Mouse (Mus musculus): ENCODE results near the gene Fam166b. TPM values are rescaled to one million over a fixed set of nuclear protein-coding genes. Genes with fewer than 3 reads are reported as not detected.

Gene Fam166b
- polyA plus RNA-seq, 1 experiment, result 15.8 TPM

DNA sequence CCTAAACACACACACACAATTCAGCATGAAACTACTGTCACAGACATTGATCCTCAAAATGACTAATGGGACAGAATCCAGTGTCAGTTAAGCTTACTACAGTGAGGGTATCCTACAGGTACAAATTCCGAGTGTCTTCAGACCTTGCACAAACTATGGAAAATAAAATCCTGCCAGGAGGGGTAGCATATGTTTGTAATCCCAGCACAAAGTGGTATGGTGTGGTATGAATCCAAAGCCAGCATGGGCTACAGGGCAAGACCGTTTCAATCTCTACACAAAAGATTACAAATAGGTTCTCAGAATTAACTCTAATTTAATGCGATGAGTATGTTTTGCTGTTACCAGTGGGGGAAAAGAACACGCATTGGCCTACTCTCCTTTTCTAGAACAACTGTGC is 12.7 kb upstream of the Fam166b start, which contains the start of gene Tesk1:
Tesk1 (plus strand) TSS at position 301 of the 400 bp plus-strand sequence.
- Histone ChIP-seq H3K4me3 (replicated peaks; ENCODE audit: extremely low read depth, low read depth, low read length) (peak within 1 kb of the TSS; percentile 83), H3K4me1 (ENCODE audit: control insufficient read depth, insufficient read depth, low read length) (no peaks in the 10 kb centered on the region; the same call in 1 of the 2 replicates)
- TF ChIP-seq POLR2A (IDR thresholded peaks at IDR 0.05; ENCODE audit: borderline replicate concordance, extremely low read depth, low read depth, low read length), result no peak
- TF ChIP-seq CTCF (IDR thresholded peaks at IDR 0.05; ENCODE audit: insufficient read depth, low read length), result no peak
- 20% methylated on average over 4 of the region's 4 CpGs for WGBS
- DNase-seq, result no peak

- Histone ChIP-seq H3K4me1 (ENCODE audit: control insufficient read depth, insufficient read depth, low read length) (peaks cover 4% of the 10 kb centered on the region; the same call in 1 of the 2 replicates), H3K4me3 (replicated peaks; ENCODE audit: extremely low read depth, low read depth, low read length) (no peak overlapping the region)
- 88% methylated on average over 1 of the region's 1 CpGs for WGBS
- DNase-seq, result no peak
- TF ChIP-seq CTCF (IDR thresholded peaks at IDR 0.05; ENCODE audit: insufficient read depth, low read length) (no peak), POLR2A (IDR thresholded peaks at IDR 0.05; ENCODE audit: borderline replicate concordance, extremely low read depth, low read depth, low read length) (no peak)
Observed at GRCm38 (mm10) chr4:43432832-43433231, 3.9 kb upstream of the Fam166b start.

DNA sequence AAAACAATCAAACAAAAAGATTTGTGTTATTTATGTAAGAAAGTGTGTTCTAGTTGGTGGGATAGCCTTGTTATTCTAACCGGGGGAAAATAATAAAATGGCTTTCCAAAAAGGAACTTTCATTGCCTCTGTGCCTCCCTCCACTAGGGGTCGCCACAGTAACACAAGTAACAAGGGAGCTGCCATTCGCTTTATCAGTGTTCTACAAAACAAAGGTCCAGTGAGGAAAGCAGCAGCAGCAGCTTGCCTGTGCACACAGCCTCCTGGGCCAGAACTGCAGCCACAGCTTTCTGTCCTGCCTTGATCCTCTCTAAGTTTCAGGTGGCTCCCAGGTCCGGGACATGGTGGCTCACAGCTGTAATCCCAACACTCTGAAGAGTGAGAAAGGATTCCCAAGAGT is 2.8 kb upstream of the Fam166b start:
- Histone ChIP-seq H3K4me1 (ENCODE audit: control insufficient read depth, insufficient read depth, low read length) (peaks cover 4% of the 10 kb centered on the region; the same call in 1 of the 2 replicates), H3K4me3 (replicated peaks; ENCODE audit: extremely low read depth, low read depth, low read length) (no peak overlapping the region)
- DNase-seq, result peak; percentile 72
- TF ChIP-seq CTCF (IDR thresholded peaks at IDR 0.05; ENCODE audit: insufficient read depth, low read length) (peak; percentile 68), POLR2A (IDR thresholded peaks at IDR 0.05; ENCODE audit: borderline replicate concordance, extremely low read depth, low read depth, low read length) (no peak)
- 2% methylated on average over 4 of the region's 4 CpGs for WGBS

- Histone ChIP-seq H3K4me3 (replicated peaks; ENCODE audit: extremely low read depth, low read depth, low read length) (no peak overlapping the region), H3K4me1 (ENCODE audit: control insufficient read depth, insufficient read depth, low read length) (peaks cover 4% of the 10 kb centered on the region; the same call in 1 of the 2 replicates)
- DNase-seq, result no peak
- no peak for TF ChIP-seq POLR2A (IDR thresholded peaks at IDR 0.05; ENCODE audit: borderline replicate concordance, extremely low read depth, low read depth, low read length)
- 46% methylated on average over 16 of the region's 16 CpGs for WGBS
Observed at GRCm38 (mm10) chr4:43428180-43428861, 613 bp downstream of the Fam166b start.

DNA sequence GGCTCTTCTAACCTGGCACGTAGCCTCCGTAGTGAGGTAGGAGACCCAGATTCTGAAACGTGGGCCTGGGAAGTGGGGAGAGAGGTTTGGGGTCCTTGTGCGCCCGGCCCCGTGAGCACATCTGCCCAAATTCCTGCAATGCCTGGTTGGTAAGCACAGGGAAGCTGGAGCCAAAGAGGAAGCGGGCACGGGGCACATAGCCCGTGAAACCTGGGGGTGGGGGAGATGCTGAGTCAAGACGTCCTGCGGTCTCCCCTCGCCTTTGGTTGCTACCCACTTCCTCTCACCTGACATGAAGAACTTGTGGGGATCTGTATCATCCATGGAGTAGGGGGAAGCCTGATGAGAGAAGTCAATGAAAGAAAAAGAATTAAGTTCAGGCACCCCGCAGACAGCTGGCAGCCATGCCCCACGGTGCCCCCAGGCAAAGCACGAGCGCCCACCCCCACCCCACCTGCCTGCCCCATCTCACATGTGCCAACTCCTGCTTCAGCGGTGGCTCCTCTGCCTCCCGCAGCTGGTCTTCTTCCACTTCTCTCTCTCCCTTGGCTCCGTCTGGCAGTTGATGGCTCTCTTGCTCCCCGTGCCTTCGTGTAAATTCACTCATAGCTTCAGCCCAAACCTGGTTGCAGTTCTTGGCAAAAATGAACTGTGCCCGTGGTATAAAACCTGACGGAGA is 1.3 kb downstream of the Fam166b start:
- H3K4me3 ChIP-seq (replicated peaks; ENCODE audit: extremely low read depth, low read depth, low read length), result no peak overlapping the region
- 47% methylated on average over 23 of the region's 23 CpGs for WGBS
- TF ChIP-seq CTCF (IDR thresholded peaks at IDR 0.05; ENCODE audit: insufficient read depth, low read length), result no peak

DNA sequence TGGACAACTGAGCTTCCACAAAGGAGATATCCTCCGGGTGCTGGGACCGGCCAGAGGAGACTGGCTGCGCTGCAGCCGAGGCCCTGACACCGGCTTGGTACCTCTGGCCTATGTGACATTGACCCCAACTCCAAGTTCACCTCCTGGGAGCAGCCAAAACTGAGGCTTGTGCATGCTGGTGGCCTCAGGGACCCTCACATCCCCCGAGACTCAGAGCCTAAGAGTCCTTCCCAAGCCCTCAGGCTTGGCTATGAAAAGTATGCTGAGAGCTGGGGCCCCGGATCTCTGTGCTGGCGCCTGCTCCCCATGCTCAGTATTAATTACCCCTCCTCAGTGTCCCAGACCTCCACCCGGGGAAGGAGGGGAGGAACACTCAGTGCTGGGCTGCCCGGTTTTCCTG is 2.4 kb downstream of the Fam166b start:
- DNase-seq, result no peak
- WGBS, result 75% methylated on average over 10 of the region's 10 CpGs
- Histone ChIP-seq H3K4me1 (ENCODE audit: control insufficient read depth, insufficient read depth, low read length) (peaks cover 4% of the 10 kb centered on the region; the same call in 1 of the 2 replicates), H3K4me3 (replicated peaks; ENCODE audit: extremely low read depth, low read depth, low read length) (no peak overlapping the region)
- no peak for TF ChIP-seq CTCF (IDR thresholded peaks at IDR 0.05; ENCODE audit: insufficient read depth, low read length)
- no peak for TF ChIP-seq POLR2A (IDR thresholded peaks at IDR 0.05; ENCODE audit: borderline replicate concordance, extremely low read depth, low read depth, low read length)

More for the DNA sequence above, 1.3 kb downstream of the Fam166b start:
- H3K4me1 ChIP-seq (ENCODE audit: control insufficient read depth, insufficient read depth, low read length), result peaks cover 4% of the 10 kb centered on the region; the same call in 1 of the 2 replicates
- DNase-seq, result no peak

GRCm38 (mm10) chr4:43425648-43426380 is 3.1 kb downstream of the Fam166b start:
- 52% methylated on average over 31 of the region's 31 CpGs for WGBS
- DNase-seq, result no peak
- no peak for TF ChIP-seq CTCF (IDR thresholded peaks at IDR 0.05; ENCODE audit: insufficient read depth, low read length)
- no peak for TF ChIP-seq POLR2A (IDR thresholded peaks at IDR 0.05; ENCODE audit: borderline replicate concordance, extremely low read depth, low read depth, low read length)
- peaks cover 4% of the 10 kb centered on the region; the same call in 1 of the 2 replicates for H3K4me1 ChIP-seq (ENCODE audit: control insufficient read depth, insufficient read depth, low read length)
- no peak overlapping the region for H3K4me3 ChIP-seq (replicated peaks; ENCODE audit: extremely low read depth, low read depth, low read length)

DNA sequence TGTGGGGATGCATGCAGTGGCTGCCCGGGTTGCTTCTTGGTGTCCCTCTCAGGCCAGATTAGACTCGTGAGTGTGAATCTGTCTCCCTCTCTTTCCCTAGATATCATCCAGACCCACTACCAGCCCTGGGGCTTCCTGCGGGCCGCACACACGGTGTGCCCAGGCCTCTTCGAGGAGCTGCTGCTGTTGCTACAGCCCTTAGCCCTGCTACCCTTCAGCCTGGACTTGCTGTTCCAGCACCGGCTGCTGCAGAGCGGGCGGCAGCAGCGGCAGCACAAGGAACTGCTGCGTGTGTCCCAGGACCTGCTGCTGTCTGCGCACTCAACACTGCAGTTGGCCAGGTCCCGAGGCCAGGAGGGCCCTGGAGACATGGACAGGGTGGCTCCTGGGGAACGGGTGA is 3.7 kb downstream of the Fam166b start:
- DNase-seq, result no peak
- Histone ChIP-seq H3K4me3 (replicated peaks; ENCODE audit: extremely low read depth, low read depth, low read length) (no peak overlapping the region), H3K4me1 (ENCODE audit: control insufficient read depth, insufficient read depth, low read length) (peaks cover 4% of the 10 kb centered on the region; the same call in 1 of the 2 replicates)
- WGBS, result 64% methylated on average over 14 of the region's 14 CpGs
- TF ChIP-seq POLR2A (IDR thresholded peaks at IDR 0.05; ENCODE audit: borderline replicate concordance, extremely low read depth, low read depth, low read length) (no peak), CTCF (IDR thresholded peaks at IDR 0.05; ENCODE audit: insufficient read depth, low read length) (no peak)

DNA sequence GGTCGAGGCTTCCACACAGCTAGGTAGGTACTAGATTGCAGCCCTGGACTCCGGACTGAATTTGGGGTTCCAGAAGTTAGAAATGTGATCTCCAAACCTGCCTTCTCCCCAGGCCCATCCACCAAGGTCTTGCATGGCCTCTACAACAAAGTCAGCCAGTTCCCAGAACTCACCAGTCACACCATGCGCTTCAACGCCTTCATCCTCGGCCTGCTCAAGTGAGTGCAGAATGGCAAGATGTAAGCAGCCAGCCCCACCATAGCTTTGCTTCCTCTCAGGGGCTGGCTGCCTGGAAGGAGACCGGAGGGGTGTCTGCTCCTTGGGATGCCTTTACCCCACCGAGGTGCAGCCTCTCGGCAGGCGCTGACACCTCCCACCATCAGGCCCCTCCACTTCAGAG is 4.9 kb downstream of the Fam166b start:
- H3K4me3 ChIP-seq (replicated peaks; ENCODE audit: extremely low read depth, low read depth, low read length), result no peak overlapping the region
- no peak for DNase-seq
- peaks cover 11% of the 10 kb centered on the region for H3K4me1 ChIP-seq (ENCODE audit: control insufficient read depth, insufficient read depth, low read length)
- TF ChIP-seq CTCF (IDR thresholded peaks at IDR 0.05; ENCODE audit: insufficient read depth, low read length) (no peak), POLR2A (IDR thresholded peaks at IDR 0.05; ENCODE audit: borderline replicate concordance, extremely low read depth, low read depth, low read length) (no peak)
- 85% methylated on average over 9 of the region's 9 CpGs for WGBS

All from lung, adult 2 months (tissue).